Mouse (Mus musculus) stomach, postnatal 0 days (tissue): Measurements from ENCODE around the gene Cux2.

Experiments used
- CTCF ChIP-seq: IDR thresholded peaks from 2 replicates; pipeline ENCODE4 v1.5.1; 2016; ENCODE audit warnings: antibody characterized with exemption, low read depth, mild to moderate bottlenecking, moderate library complexity
- EP300 ChIP-seq: optimal IDR thresholded peaks from 2 replicates; pipeline ENCODE3; 2016; ENCODE audit warnings: antibody characterized with exemption

DNA sequence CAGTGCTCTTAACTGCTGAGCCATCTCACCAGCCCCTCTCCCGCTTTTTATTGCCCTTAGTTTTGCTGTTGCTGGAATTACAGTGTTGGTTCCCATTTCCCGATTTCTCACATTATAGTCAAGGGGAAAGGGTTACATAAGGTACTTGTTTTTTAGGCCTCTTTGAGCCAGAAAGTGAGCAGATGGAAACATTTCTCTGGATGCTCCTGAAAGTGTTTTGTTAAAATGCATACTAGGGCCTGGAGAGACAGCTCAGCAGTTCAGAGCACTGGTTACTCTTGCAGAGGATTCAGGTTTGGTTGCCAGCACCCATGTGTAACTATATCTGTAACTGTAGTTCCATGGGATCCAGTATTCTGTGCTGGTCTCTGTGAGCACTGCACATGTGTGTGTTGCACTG lies 241.7 kb downstream of the Cux2 start:
- TF ChIP-seq CTCF (no peak), EP300 (no peak)
